Mouse (Mus musculus) liver, embryonic 13.5 days (tissue): ENCODE data around the gene Arhgap31. TPM values are rescaled to one million over a fixed set of nuclear protein-coding genes. Genes with fewer than 3 reads are reported as not detected.
A peak's percentile ranks its signal among the peaks of the same experiment; 100 is the strongest.

Experiments
- ATAC-seq: fragments of 200-750 bp; cut with Nextera tagmentation; 2 replicates; pipeline ENCODE4 v1.8.0; 2017; ENCODE audit warnings: low read depth, mild to moderate bottlenecking, moderate number of reproducible peaks, moderate library complexity
- DNase-seq: peaks from one replicate; pipeline ENCODE4 v3.0.0; 2022
- H3K27ac ChIP-seq: fragments of 300-500 bp; sonication (generic); 2 replicates; pipeline ENCODE4 v1.5.1; 2015; ENCODE audit warnings: moderate library complexity, mild to moderate bottlenecking, inconsistent platforms
- H3K27me3 ChIP-seq: fragments of 300-500 bp; sonication (generic); 2 replicates; pipeline ENCODE4 v1.6.1; 2015; ENCODE audit warnings: mild to moderate bottlenecking, inconsistent platforms
- H3K36me3 ChIP-seq: fragments of 300-500 bp; sonication (generic); 2 replicates; pipeline ENCODE4 v1.6.1; 2015; ENCODE audit warnings: mild to moderate bottlenecking, inconsistent platforms
- H3K4me1 ChIP-seq: fragments of 300-500 bp; sonication (generic); replicated peaks from 2 replicates; pipeline ENCODE4 v1.6.1; 2015; ENCODE audit warnings: inconsistent platforms
- H3K4me2 ChIP-seq: fragments of 300-500 bp; sonication (generic); 2 replicates; pipeline ENCODE4 v1.6.1; 2015; ENCODE audit warnings: inconsistent platforms, mild to moderate bottlenecking, moderate library complexity
- H3K4me3 ChIP-seq: fragments of 300-500 bp; sonication (generic); replicated peaks from 2 replicates; pipeline ENCODE4 v1.5.1; 2015; ENCODE audit warnings: mild to moderate bottlenecking, inconsistent platforms
- H3K9ac ChIP-seq: fragments of 300-500 bp; sonication (generic); 2 replicates; pipeline ENCODE4 v1.6.1; 2015; ENCODE audit warnings: mild to moderate bottlenecking, inconsistent platforms
- H3K9me3 ChIP-seq: fragments of 300-500 bp; sonication (generic); replicated peaks from 2 replicates; pipeline ENCODE4 v1.6.1; 2016; ENCODE audit warnings: inconsistent platforms
- WGBS: fragments of 180-500 bp; shearing (Covaris S2); methylation state at CpG from one replicate; pipeline ENCODE4 v1.1.7; 2015; ENCODE audit not compliant: insufficient replicate concordance; 5-methylcytosine and 5-hydroxymethylcytosine counted together
- polyA plus RNA-seq: library from polyadenylated mRNA; unstranded; fragments of >200 nt; fragmentation: Nextera tagmentation; extraction: Ambion mirVana; gene quantifications from 2 replicates; pipeline ENCODE4 v1.2.1, GENCODE M21; 2015

The Arhgap31 gene
- polyA plus RNA-seq, 1 experiment from 2014 or later: 1.2 TPM

GRCm38 (mm10) chr16:38648155-38648554, 64.9 kb downstream of the Arhgap31 start:
- ATAC-seq: no peak
- H3K27me3 ChIP-seq: peaks cover 38% of the 10 kb centered on the region
- no peak overlapping the region for H3K4me2 ChIP-seq
- no peak overlapping the region for H3K9ac ChIP-seq
- H3K4me3 ChIP-seq: no peak overlapping the region
- DNase-seq: no peak
- H3K27ac ChIP-seq: no peak overlapping the region
- no peaks in the 10 kb centered on the region for H3K36me3 ChIP-seq
- H3K9me3 ChIP-seq: no peaks in the 10 kb centered on the region
- 74% methylated on average over 5 of the region's 5 CpGs for WGBS
- peaks cover 2% of the 10 kb centered on the region for H3K4me1 ChIP-seq

GRCm38 (mm10) chr16:38644455-38644854, 68.6 kb downstream of the Arhgap31 start:
- Histone ChIP-seq H3K4me3 (no peak overlapping the region), H3K27ac (no peak overlapping the region), H3K4me1 (no peaks in the 10 kb centered on the region), H3K9ac (no peak overlapping the region), H3K27me3 (peaks cover 9% of the 10 kb centered on the region; the same call in 1 of the 2 replicates), H3K36me3 (no peaks in the 10 kb centered on the region), H3K9me3 (no peaks in the 10 kb centered on the region), H3K4me2 (no peak overlapping the region)
- ATAC-seq (no peak), DNase-seq (no peak)
- WGBS: 56% methylated on average over 2 of the region's 2 CpGs

DNA sequence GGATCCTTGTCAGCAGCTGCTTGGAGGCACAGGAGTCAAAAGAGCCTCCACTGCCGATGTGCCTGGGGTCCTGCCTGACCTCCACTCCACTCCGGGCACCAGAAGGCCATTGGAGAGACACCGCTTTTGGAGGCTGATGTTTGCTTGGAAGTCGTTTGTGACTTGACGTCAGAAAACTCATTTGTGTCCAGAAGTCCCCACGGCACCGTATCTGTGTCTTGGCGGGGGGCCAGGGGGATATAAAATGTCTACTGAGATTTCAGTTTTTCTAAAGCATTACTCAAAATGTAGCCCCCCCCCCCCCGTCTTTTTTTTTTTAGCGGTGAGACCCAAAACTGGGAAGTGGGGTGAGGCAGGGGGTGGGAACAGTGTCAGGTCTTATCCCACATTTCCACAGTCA, 76.0 kb downstream of the Arhgap31 start:
- no peak for ATAC-seq
- Histone ChIP-seq H3K4me3 (no peak overlapping the region), H3K27ac (no peak overlapping the region), H3K27me3 (no peaks in the 10 kb centered on the region), H3K4me1 (no peaks in the 10 kb centered on the region), H3K4me2 (no peak overlapping the region), H3K9me3 (no peaks in the 10 kb centered on the region), H3K9ac (no peak overlapping the region), H3K36me3 (no peaks in the 10 kb centered on the region)
- 64% methylated on average over 10 of the region's 10 CpGs for WGBS
- DNase-seq: no peak

- ATAC-seq: no peak
- Histone ChIP-seq H3K27ac (no peak overlapping the region), H3K4me2 (no peak overlapping the region), H3K4me3 (no peak overlapping the region), H3K36me3 (no peaks in the 10 kb centered on the region), H3K9me3 (no peaks in the 10 kb centered on the region), H3K9ac (no peak overlapping the region), H3K4me1 (no peaks in the 10 kb centered on the region), H3K27me3 (no peaks in the 10 kb centered on the region)
- 34% methylated on average over 9 of the region's 9 CpGs for WGBS
- DNase-seq: no peak
Observed at GRCm38 (mm10) chr16:38636682-38637081, 76.4 kb downstream of the Arhgap31 start.

GRCm38 (mm10) chr16:38635833-38636390, 77.2 kb downstream of the Arhgap31 start:
- Histone ChIP-seq H3K9ac (no peak overlapping the region), H3K9me3 (no peaks in the 10 kb centered on the region), H3K4me3 (no peak overlapping the region), H3K36me3 (no peaks in the 10 kb centered on the region), H3K4me2 (no peak overlapping the region), H3K27ac (no peak overlapping the region), H3K4me1 (no peaks in the 10 kb centered on the region), H3K27me3 (no peaks in the 10 kb centered on the region)
- DNase-seq: no peak
- ATAC-seq: no peak
- 49% methylated on average over 8 of the region's 8 CpGs for WGBS

DNA sequence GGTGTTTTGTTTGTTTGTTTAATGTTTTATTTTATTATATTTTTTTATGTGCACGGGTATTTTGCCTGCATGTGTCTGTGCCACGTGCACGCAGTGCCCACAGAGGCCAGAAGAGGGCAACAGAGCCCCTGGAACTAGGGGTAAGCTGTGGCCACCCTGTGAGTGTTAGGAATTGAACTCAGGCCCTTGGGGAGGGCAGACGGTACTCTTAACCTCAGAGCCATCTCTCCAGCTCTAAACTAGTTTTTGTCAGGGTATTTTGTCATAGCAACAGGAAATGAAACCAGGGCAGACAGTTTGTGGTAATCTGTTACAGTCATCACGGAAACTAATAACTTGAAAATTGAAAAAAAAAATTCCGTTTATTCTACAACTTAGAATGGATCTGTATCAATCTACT, 80.9 kb downstream of the Arhgap31 start:
- Histone ChIP-seq H3K4me1 (no peaks in the 10 kb centered on the region), H3K4me2 (no peak overlapping the region), H3K36me3 (no peaks in the 10 kb centered on the region), H3K4me3 (no peak overlapping the region), H3K27me3 (0 out of 2 replicates have a peak, but pooled peaks cover 4% of the 10 kb centered on the region), H3K27ac (no peak overlapping the region), H3K9ac (no peak overlapping the region), H3K9me3 (no peaks in the 10 kb centered on the region)
- ATAC-seq (no peak), DNase-seq (peak; percentile 9)
- 42% methylated on average over 6 of the region's 6 CpGs for WGBS

GRCm38 (mm10) chr16:38625811-38626369, 87.2 kb downstream of the Arhgap31 start:
- H3K9ac ChIP-seq: no peak overlapping the region
- no peaks in the 10 kb centered on the region for H3K36me3 ChIP-seq
- peaks cover 4% of the 10 kb centered on the region; the same call in 1 of the 2 replicates for H3K27me3 ChIP-seq
- WGBS: 58% methylated on average over 10 of the region's 10 CpGs
- no peaks in the 10 kb centered on the region for H3K9me3 ChIP-seq
- no peak overlapping the region for H3K4me3 ChIP-seq
- no peak overlapping the region for H3K4me2 ChIP-seq
- H3K4me1 ChIP-seq: no peaks in the 10 kb centered on the region
- no peak overlapping the region for H3K27ac ChIP-seq
- DNase-seq: no peak
- no peak for ATAC-seq

DNA sequence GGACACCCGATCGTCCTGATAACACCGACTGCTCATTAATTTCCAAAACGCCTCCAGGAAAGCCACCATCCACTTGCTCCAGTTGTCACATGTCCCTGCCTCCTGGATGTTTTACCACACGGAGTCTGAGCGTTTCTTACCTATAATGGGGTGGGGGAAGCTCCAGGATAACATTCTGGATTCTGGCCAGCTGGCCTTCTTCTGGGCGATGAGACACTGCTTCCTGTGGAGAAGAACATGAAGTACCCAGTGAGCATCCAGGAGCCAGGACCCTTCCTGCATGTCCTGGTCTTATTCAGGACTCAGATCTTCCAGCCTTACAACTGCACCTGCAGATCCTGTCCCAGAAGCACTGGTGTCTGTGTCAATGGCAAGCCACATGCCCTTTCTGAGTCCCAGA, 87.7 kb downstream of the Arhgap31 start:
- H3K27me3 ChIP-seq: peaks cover 4% of the 10 kb centered on the region; the same call in 1 of the 2 replicates
- WGBS: 61% methylated on average over 7 of the region's 7 CpGs
- H3K9me3 ChIP-seq: no peaks in the 10 kb centered on the region
- H3K4me2 ChIP-seq: no peak overlapping the region
- H3K36me3 ChIP-seq: no peaks in the 10 kb centered on the region
- no peaks in the 10 kb centered on the region for H3K4me1 ChIP-seq
- no peak overlapping the region for H3K4me3 ChIP-seq
- no peak overlapping the region for H3K27ac ChIP-seq
- no peak overlapping the region for H3K9ac ChIP-seq
- ATAC-seq (no peak), DNase-seq (no peak)

GRCm38 (mm10) chr16:38624303-38624702, 88.8 kb downstream of the Arhgap31 start:
- H3K36me3 ChIP-seq: no peaks in the 10 kb centered on the region
- no peaks in the 10 kb centered on the region for H3K9me3 ChIP-seq
- H3K27ac ChIP-seq: no peak overlapping the region
- DNase-seq (no peak), ATAC-seq (no peak)
- no peak overlapping the region for H3K4me3 ChIP-seq
- no peaks in the 10 kb centered on the region for H3K4me1 ChIP-seq
- 65% methylated on average over 11 of the region's 11 CpGs for WGBS
- H3K27me3 ChIP-seq: peaks cover 4% of the 10 kb centered on the region; the same call in 1 of the 2 replicates
- H3K9ac ChIP-seq: no peak overlapping the region
- H3K4me2 ChIP-seq: no peak overlapping the region

- Histone ChIP-seq H3K4me1 (no peaks in the 10 kb centered on the region), H3K9me3 (no peaks in the 10 kb centered on the region), H3K9ac (no peak overlapping the region), H3K4me3 (no peak overlapping the region), H3K27ac (no peak overlapping the region), H3K27me3 (no peaks in the 10 kb centered on the region; the same call in 1 of the 2 replicates), H3K36me3 (no peaks in the 10 kb centered on the region), H3K4me2 (no peak overlapping the region)
- DNase-seq (no peak), ATAC-seq (no peak)
- WGBS: 51% methylated on average over 2 of the region's 2 CpGs
Observed at GRCm38 (mm10) chr16:38622283-38622682, 90.8 kb downstream of the Arhgap31 start.

GRCm38 (mm10) chr16:38620696-38621450, 92.2 kb downstream of the Arhgap31 start:
- H3K9ac ChIP-seq: no peak overlapping the region
- H3K4me1 ChIP-seq: no peaks in the 10 kb centered on the region
- DNase-seq: no peak
- no peaks in the 10 kb centered on the region for H3K9me3 ChIP-seq
- no peak overlapping the region for H3K4me2 ChIP-seq
- no peaks in the 10 kb centered on the region for H3K36me3 ChIP-seq
- H3K4me3 ChIP-seq: no peak overlapping the region
- H3K27me3 ChIP-seq: no peaks in the 10 kb centered on the region; the same call in 1 of the 2 replicates
- no peak for ATAC-seq
- no peak overlapping the region for H3K27ac ChIP-seq
- 78% methylated on average over 16 of the region's 16 CpGs for WGBS
